Mouse (Mus musculus): ENCODE results near the gene Nfkb2. TPM values are rescaled to one million over a fixed set of nuclear protein-coding genes. Genes with fewer than 3 reads are reported as not detected.

Gene Nfkb2
- polyA plus RNA-seq, 2 experiments = 9.7 to 22.2 TPM

- Histone ChIP-seq H3K9ac (ENCODE audit: low read depth, low read length, severe bottlenecking) (peak overlapping the region; percentile 34), H3K27ac (replicated peaks; ENCODE audit: low read depth, low read length) (no peak overlapping the region), H3K36me3 (ENCODE audit: control insufficient read depth, insufficient read depth, low read length) (peaks cover 32% of the 10 kb centered on the region), H3K4me3 (replicated peaks; ENCODE audit: low read length) (peak overlapping the region; percentile 35), H3K4me2 (replicated peaks; ENCODE audit: low read depth, low read length, severe bottlenecking) (peak overlapping the region; percentile 71), H3K4me1 (ENCODE audit: control insufficient read depth, insufficient read depth, low read length) (peaks cover 15% of the 10 kb centered on the region), H3K27me3 (ENCODE audit: control insufficient read depth, insufficient read depth, low read length) (peaks cover 15% of the 10 kb centered on the region), H3K9me3 (ENCODE audit: control insufficient read depth, low read length) (no peaks in the 10 kb centered on the region)
- DNase-seq (ENCODE audit: low spot score) = peak; percentile 84
- WGBS = 2% methylated on average over 46 of the region's 47 CpGs
- TF ChIP-seq POLR2A (IDR thresholded peaks at IDR 0.05; ENCODE audit: borderline replicate concordance, extremely low read depth, insufficient read depth, insufficient read length) = no peak
- ATAC-seq (ENCODE audit: low FRiP score, low read depth) = peak; percentile 35; the same call in 1 of the 2 replicates
Measured at GRCm38 (mm10) chr19:46308706-46309435, 4.8 kb downstream of the Nfkb2 start.

- no peak for DNase-seq (ENCODE audit: low spot score)
- no peak for TF ChIP-seq POLR2A (IDR thresholded peaks at IDR 0.05; ENCODE audit: borderline replicate concordance, extremely low read depth, insufficient read depth, insufficient read length)
- no peaks in the 10 kb centered on the region for H3K9me3 ChIP-seq (ENCODE audit: control insufficient read depth, low read length)
- H3K4me3 ChIP-seq (replicated peaks; ENCODE audit: low read length) = no peak overlapping the region
- H3K9ac ChIP-seq (ENCODE audit: low read depth, low read length, severe bottlenecking) = no peak overlapping the region
- ATAC-seq (ENCODE audit: low FRiP score, low read depth) = no peak
- no peak overlapping the region for H3K4me2 ChIP-seq (replicated peaks; ENCODE audit: low read depth, low read length, severe bottlenecking)
- H3K27ac ChIP-seq (replicated peaks; ENCODE audit: low read depth, low read length) = no peak overlapping the region
- H3K36me3 ChIP-seq (ENCODE audit: control insufficient read depth, insufficient read depth, low read length) = peaks cover 32% of the 10 kb centered on the region
- 79% methylated on average over 21 of the region's 21 CpGs for WGBS
- peaks cover 15% of the 10 kb centered on the region for H3K4me1 ChIP-seq (ENCODE audit: control insufficient read depth, insufficient read depth, low read length)
- H3K27me3 ChIP-seq (ENCODE audit: control insufficient read depth, insufficient read depth, low read length) = peaks cover 24% of the 10 kb centered on the region
Measured at GRCm38 (mm10) chr19:46309651-46310305, 5.7 kb downstream of the Nfkb2 start.

GRCm38 (mm10) chr19:46310312-46310865, 6.3 kb downstream of the Nfkb2 start:
- peaks cover 30% of the 10 kb centered on the region for H3K27me3 ChIP-seq (ENCODE audit: control insufficient read depth, insufficient read depth, low read length)
- H3K27ac ChIP-seq (replicated peaks; ENCODE audit: low read depth, low read length) = no peak overlapping the region
- H3K4me3 ChIP-seq (replicated peaks; ENCODE audit: low read length) = no peak overlapping the region
- H3K4me1 ChIP-seq (ENCODE audit: control insufficient read depth, insufficient read depth, low read length) = peaks cover 12% of the 10 kb centered on the region
- H3K9me3 ChIP-seq (ENCODE audit: control insufficient read depth, low read length) = no peaks in the 10 kb centered on the region
- 91% methylated on average over 12 of the region's 12 CpGs for WGBS
- ATAC-seq (ENCODE audit: low FRiP score, low read depth) = no peak
- no peak for DNase-seq (ENCODE audit: low spot score)
- TF ChIP-seq POLR2A (IDR thresholded peaks at IDR 0.05; ENCODE audit: borderline replicate concordance, extremely low read depth, insufficient read depth, insufficient read length) = no peak
- no peak overlapping the region for H3K9ac ChIP-seq (ENCODE audit: low read depth, low read length, severe bottlenecking)
- H3K4me2 ChIP-seq (replicated peaks; ENCODE audit: low read depth, low read length, severe bottlenecking) = no peak overlapping the region
- peaks cover 32% of the 10 kb centered on the region for H3K36me3 ChIP-seq (ENCODE audit: control insufficient read depth, insufficient read depth, low read length)

- Histone ChIP-seq H3K4me2 (replicated peaks; ENCODE audit: low read depth, low read length, severe bottlenecking) (no peak overlapping the region), H3K4me1 (ENCODE audit: control insufficient read depth, insufficient read depth, low read length) (peaks cover 6% of the 10 kb centered on the region), H3K9me3 (ENCODE audit: control insufficient read depth, low read length) (no peaks in the 10 kb centered on the region), H3K27me3 (ENCODE audit: control insufficient read depth, insufficient read depth, low read length) (peaks cover 40% of the 10 kb centered on the region), H3K27ac (replicated peaks; ENCODE audit: low read depth, low read length) (no peak overlapping the region), H3K4me3 (replicated peaks; ENCODE audit: low read length) (no peak overlapping the region), H3K36me3 (ENCODE audit: control insufficient read depth, insufficient read depth, low read length) (peaks cover 32% of the 10 kb centered on the region), H3K9ac (ENCODE audit: low read depth, low read length, severe bottlenecking) (no peak overlapping the region)
- 91% methylated on average over 9 of the region's 9 CpGs for WGBS
- ATAC-seq (ENCODE audit: low FRiP score, low read depth) (no peak), DNase-seq (ENCODE audit: low spot score) (no peak)
- no peak for TF ChIP-seq POLR2A (IDR thresholded peaks at IDR 0.05; ENCODE audit: borderline replicate concordance, extremely low read depth, insufficient read depth, insufficient read length)
Measured at GRCm38 (mm10) chr19:46311341-46311740, 7.2 kb downstream of the Nfkb2 start.

GRCm38 (mm10) chr19:46312566-46312965, 8.4 kb downstream of the Nfkb2 start:
- no peak overlapping the region for H3K4me2 ChIP-seq (replicated peaks; ENCODE audit: low read depth, low read length, severe bottlenecking)
- H3K27ac ChIP-seq (replicated peaks; ENCODE audit: low read depth, low read length) = no peak overlapping the region
- H3K9ac ChIP-seq (ENCODE audit: low read depth, low read length, severe bottlenecking) = no peak overlapping the region
- ATAC-seq (ENCODE audit: low FRiP score, low read depth) (no peak), DNase-seq (ENCODE audit: low spot score) (no peak)
- no peaks in the 10 kb centered on the region for H3K9me3 ChIP-seq (ENCODE audit: control insufficient read depth, low read length)
- TF ChIP-seq POLR2A (IDR thresholded peaks at IDR 0.05; ENCODE audit: borderline replicate concordance, extremely low read depth, insufficient read depth, insufficient read length) = no peak
- H3K27me3 ChIP-seq (ENCODE audit: control insufficient read depth, insufficient read depth, low read length) = peaks cover 52% of the 10 kb centered on the region
- no peak overlapping the region for H3K4me3 ChIP-seq (replicated peaks; ENCODE audit: low read length)
- WGBS = 86% methylated on average over 21 of the region's 21 CpGs
- H3K4me1 ChIP-seq (ENCODE audit: control insufficient read depth, insufficient read depth, low read length) = peaks cover 8% of the 10 kb centered on the region
- peaks cover 28% of the 10 kb centered on the region for H3K36me3 ChIP-seq (ENCODE audit: control insufficient read depth, insufficient read depth, low read length)

Measured in limb, embryonic 14.5 days (tissue).